Mouse (Mus musculus) thymus, adult 2 months (tissue): Measurements from ENCODE around the gene Zcchc10.

Source experiments
- CTCF ChIP-seq: fragments of 200-500 bp; IDR thresholded peaks from 2 replicates; pipeline ENCODE4 v1.5.1; 2012; ENCODE audit warnings: mild to moderate bottlenecking, control low read depth, low read length, moderate library complexity, borderline replicate concordance; ENCODE audit not compliant: control insufficient read depth, poor library complexity, insufficient read depth; ENCODE audit errors: extremely low read depth
- POLR2A ChIP-seq: fragments of 200-500 bp; IDR thresholded peaks from 2 replicates; pipeline ENCODE4 v1.6.1; 2012; ENCODE audit warnings: mild to moderate bottlenecking, low read length, control low read depth, moderate library complexity; ENCODE audit not compliant: control insufficient read depth, poor library complexity, insufficient read depth; ENCODE audit errors: extremely low read depth

DNA sequence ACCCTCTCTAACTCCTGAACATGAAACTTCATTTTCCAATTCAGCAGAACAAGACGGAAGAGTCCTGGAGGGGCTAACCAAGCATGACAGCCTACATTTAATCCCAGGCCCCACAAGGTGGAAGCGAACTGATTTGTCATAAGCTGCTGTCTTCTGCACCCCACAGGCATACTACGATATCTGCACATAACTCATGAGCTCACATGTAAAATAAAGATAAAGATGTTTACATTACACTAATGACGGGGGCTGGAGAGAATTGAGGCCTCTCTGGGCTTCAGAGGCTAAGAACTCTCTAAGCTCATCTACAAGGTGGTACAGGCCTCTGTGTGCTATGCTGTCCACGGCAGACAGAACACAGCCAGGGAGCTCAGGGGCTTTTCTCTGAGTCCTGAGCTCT lies 30.0 kb upstream of the Zcchc10 start:
- TF ChIP-seq CTCF (no peak), POLR2A (no peak)
